Mouse (Mus musculus) heart, adult 9 months (tissue): ENCODE results near the gene Kcnk6.
A peak's percentile ranks its signal among the peaks of the same experiment; 100 is the strongest.
"Not testable (repeated sequence)": the region's sequence is repeated elsewhere in the genome, so short reads cannot be mapped to it uniquely, and the experiment has no call there.

ENCODE experiments used
- DNase-seq, 2 experiments: peaks; one replicate each; pipeline ENCODE4 v3.0.0; 2022; ENCODE audit warnings: low spot score in 2 of 2

The Kcnk6 gene

GRCm38 (mm10) chr7:29246619-29247313 lies 14.5 kb upstream of the Kcnk6 start:
- DNase-seq, result no peak

GRCm38 (mm10) chr7:29246015-29246414 lies 13.7 kb upstream of the Kcnk6 start:
- DNase-seq, result no peak

DNA sequence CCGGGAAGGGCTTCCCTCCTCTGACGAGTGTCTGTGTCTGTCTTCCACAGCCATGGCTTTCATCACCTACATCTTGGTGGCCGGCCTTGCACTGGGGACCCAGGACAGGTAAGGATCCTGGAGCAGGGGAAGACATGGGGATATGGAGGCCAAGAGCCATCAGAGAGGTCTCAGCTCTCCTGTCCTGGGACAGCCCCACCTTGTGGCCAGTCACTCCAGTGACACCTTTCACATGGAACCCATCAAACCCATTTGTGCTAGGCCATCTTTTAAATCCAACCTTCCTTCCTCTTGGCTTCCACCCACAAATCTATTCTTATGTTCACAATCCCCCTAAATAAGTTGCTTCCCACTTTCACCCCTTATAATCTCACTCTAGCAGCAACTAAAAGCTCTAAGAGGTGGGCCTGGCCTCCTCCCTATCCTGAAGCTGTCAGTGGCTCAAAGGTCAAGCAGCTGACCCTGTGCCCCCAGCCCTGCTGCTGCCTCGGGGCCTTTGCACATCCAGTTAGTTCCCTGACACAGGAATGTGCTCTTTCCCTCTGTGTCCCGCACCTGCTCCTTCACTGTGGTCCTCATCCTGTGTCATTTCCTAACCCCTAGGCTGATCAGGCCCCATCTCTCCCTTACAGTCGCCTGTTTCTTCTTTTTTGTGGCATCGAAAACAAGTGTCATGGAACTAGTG lies 12.6 kb upstream of the Kcnk6 start:
- DNase-seq, result no peak

DNA sequence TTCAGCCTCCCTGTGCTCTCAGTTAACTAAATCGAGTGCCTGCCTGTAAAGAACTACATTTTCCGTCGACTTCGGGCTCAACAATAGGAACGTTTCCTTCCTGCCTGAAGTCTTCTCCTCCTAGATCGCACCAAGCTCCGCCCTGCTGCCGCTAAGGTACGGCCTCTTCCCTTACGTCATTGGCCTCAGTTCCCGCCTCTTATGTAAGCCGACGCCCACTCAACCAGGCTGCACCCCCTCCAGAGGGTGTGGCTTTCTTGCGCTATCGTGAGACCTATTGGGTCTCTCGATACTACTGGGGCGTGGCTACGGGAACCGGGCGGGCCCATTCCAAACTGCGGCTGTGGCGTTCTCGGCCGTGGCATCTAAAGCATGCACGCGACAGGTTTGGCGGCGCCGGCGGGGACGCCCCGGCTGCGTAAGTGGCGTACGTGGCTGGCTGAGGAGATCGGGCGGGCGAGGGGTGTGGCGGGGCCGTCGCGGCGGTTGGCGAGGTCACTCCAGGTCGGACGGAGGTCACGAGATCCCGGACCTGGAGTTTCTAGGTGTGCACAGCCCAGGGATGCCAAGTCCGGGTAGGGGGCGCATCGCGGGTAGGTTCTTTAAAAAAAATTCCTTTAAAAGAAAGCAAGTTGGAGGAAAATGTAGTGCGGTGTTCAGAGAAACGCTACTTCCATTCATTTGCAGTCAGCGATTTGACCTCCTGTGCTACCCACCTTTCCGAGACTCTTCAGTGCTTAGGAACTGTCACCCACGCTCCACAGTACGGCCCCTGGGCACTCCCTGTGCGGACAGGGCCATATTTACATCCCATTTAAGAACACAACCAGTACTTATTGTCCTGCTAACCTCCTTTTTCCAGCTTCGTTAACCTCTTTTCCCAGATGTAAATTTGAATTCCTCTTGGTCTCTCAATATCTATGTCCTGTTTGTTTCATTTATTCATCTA lies 6.0 kb upstream of the Kcnk6 start, which contains the start of gene Yif1b:
TSS of gene Yif1b (plus strand) at position 311 of the 949 bp plus-strand sequence.
- DNase-seq, result peak; percentile 98

DNA sequence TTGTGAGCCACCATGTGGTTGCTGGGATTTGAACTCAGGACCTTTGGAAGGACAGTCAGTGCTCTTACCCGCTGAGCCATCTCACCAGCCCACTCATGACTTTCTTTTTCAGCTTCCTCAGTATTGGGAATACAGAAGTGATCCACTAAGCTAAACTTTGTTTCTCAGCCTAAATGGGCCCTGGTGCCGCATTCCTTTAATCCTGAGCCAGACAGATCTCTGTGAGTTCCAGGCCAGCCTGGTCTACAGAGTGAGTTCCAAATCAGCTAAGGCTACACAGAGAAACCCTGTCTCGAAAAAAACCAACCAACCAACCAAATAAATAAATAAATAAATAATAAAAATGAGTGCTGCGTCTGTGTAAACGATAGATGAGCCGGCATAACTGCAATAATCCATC lies 5.3 kb upstream of the Kcnk6 start:
- not testable (repeated sequence) for DNase-seq

DNA sequence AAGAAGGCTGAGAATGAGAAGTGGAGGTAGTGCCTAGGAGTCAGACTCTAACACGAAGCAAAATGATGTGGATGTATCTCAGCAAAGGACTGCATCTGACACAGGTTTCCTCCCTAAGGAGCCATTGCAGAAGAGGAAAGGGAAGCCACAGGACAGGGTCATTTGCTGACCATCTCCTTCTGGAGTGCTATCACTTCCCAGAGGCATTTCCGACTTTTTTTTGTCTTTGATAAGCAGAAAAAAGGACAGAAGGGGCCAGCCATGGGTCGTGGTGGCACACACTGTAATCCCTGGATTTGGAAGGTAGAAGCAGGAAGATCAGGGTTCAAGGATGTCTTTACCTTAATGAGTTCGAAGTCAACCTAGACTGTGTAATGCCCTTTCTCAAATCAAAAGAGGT lies 4.3 kb upstream of the Kcnk6 start:
- no peak for DNase-seq

DNA sequence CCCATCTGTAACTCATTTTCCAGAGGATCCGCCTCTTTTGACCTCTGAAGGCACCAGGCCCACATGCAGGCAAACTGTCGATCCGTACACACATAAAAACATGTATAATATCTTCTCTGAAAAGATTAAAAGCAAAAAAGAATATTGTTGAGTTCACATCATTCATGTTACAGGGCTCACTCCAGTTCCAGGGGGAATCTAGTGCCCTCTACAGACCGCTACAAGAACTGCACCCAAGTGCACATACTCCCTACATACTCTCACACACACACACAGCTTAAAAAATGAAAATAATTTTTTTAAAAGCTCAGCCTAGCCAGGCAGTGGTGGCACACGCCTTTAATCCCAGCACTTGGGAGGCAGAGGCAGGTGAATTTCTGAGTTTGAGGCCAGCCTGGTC lies 2.3 kb upstream of the Kcnk6 start:
- DNase-seq, result no peak

DNA sequence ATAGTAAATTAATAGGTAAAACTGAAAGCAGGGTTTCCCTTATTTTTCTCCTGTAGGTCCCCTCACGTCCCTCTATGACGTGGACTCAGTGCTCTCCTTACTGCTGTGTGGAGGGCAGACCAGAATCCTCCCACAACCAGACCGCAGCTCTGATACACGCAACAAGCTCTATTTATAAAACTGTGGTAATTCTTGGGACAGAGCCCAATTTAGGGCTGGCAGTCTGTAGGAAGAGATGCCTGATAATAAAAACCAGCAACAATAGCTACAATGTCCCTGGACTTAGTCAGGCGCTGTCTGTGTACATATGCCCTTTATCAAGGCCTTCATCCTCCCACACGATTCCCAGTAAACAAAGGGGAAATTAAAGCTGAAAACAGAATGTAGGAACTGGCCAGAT lies 1.4 kb upstream of the Kcnk6 start:
- DNase-seq, result peak; percentile 52 to 69

- no peak for DNase-seq
These were observed 798 bp downstream of the Kcnk6 start for GRCm38 (mm10) chr7:29231517-29231916.

- DNase-seq, result no peak
These were observed 1.8 kb downstream of the Kcnk6 start for GRCm38 (mm10) chr7:29230560-29230959.

- DNase-seq, result no peak
These were observed 4.1 kb downstream of the Kcnk6 start for GRCm38 (mm10) chr7:29228202-29228601.

GRCm38 (mm10) chr7:29225520-29225919 lies 6.8 kb downstream of the Kcnk6 start:
- DNase-seq, result no peak

DNA sequence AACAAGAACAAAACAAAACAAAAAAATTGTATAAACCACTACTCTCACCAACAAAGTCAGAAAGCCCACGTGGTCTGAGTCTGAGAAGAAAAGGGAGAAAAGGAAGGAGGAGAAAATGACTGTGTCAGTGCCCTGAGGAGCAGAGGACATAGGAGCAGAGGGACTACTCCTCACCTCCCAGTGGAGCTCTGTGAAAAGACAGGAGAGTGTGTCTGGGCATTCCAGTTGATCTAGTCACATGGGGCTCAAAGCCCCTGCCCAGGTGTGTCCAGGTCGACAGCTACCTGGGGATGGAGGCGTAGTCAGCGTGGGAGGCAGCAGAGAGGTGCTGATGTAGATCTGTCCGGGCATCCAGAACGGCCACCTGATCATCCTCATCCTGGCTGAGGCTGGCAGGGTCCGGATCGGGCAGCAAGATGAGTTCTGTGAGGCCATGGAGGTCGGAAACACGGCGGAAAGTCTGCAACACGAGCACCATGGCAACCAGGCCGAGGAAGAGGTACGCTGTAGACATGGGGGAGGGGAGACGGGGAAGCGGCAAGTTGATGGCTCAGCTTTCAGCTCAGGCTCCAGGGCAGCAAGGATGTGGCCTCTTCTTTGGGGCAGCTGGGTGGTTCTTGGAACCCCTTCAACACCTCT lies 7.4 kb downstream of the Kcnk6 start:
- no peak for DNase-seq

DNA sequence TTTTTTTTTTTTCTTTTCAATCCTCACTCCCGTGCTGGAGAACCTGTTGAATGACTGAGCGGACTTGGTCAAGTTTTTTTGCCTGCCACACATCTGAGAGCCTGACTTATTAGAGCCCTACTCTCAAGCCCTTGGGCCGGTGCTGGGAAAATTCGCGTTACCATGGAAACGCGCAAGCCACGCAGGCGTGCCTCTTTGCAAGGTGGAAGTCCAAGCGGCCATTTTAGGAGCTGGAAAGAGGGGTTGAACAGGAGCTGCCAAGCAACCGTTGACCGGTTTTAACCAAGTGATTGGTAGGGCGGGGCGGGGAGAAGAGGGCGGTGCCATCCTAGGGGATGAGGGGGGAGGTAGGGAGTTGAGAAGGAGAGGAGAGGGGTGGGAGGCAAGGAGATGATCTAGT lies 17.5 kb downstream of the Kcnk6 start:
- no peak for DNase-seq

DNA sequence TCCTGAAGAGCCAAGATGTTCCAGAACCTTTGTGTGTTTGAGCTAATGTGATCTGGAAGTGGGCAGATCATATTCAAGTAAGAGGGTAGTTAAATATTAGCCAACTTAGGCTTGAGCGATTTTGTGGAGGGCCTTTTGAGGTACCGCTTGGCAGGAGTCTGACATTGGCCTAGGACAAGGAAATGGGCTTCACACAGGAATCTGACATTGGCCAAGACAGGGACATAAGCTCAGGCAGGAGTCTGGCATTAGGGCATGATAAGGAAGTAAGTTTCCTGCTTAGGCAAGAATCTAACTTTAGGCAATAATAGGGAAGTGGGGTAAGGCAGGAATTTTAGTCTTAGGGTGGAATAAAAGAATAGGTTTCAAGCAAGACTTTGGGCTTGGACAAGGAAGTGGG lies 18.1 kb downstream of the Kcnk6 start:
- DNase-seq, result no peak

DNA sequence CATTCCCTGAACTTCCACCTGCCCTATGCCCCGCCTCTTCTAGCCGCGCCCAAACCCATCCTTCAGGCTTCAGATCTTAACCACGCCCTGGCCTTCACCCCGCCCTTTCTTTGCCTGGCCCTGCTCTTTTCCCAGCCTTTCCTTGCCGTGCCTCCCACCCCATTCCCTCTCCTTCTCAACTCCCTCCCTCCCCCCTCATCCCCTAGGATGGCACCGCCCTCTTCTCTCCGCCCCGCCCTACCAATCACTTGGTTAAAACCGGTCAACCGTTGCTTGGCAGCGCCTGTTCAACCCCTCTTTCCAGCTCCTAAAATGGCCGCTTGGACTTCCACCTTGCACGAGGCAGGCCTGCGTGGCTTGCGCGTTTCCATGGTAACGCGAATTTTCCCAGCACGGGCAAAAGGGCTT lies 18.6 kb downstream of the Kcnk6 start, which contains the start of gene Catsperg1:
TSS of gene Catsperg1 (minus strand) at position 361 of the 408 bp plus-strand sequence.
- DNase-seq, result no peak

DNA sequence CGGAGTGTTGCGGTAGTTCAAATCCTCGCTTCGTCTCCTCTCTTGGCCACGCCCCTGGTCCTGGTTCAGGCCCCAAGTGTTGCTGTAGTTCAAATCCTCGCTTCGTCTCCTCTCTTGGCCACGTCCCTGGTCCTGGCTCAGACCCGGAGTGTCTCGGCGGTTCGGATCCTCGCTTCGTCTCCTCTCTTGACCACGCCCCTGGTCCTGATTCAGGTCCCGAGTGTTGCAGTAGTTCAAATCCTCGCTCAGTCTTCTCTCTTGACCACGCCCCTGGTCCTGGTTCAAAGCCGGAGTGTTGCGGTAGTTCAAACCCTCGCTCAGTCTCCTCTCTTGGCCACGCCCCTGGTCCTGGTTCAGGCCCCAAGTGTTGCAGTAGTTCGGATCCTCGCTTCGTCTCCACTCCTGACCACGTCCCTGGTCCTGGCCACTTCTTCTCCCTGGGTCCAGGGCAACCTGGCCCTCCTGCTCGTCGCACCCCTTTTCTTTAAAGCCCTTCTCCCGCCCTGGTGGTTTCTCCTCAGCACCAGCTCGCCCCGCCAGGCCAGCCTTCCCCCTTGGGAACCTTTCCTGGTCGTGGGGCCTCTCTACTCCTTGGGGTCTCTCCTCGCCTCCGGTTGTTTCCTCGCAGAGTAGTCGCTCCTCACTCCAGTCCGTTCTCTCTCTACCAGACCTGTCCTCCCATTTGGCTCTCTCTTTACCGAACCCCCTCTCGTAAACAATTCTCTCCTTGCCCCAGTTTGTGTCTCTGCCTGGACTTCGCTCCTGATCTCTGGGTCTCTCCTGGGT lies 19.3 kb downstream of the Kcnk6 start:
- DNase-seq, result not testable (repeated sequence)

DNA sequence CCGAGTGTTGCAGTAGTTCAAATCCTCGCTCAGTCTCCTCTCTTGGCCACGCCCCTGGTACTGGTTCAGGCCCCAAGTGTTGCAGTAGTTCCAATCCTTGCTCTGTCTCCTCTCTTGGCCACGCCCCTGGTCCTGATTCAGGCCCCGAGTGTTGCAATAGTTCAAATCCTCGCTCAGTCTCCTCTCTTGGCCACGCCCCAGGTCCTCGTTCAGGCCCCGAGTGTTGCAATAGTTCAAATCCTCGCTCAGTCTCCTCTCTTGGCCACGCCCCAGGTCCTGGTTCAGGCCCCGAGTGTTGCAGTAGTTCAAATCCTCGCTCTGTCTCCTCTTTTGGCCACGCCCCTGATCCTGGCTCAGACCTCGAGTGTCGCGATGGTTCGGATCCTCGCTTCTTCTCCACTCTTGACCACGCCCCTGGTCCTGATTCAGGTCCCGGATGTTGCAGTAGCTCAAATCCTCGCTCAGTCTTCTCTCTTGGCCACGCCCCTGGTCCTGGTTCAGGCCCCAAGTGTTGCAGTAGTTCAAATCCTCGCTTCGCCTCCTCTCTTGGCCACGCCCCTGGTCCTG lies 20.0 kb downstream of the Kcnk6 start:
- no peak for DNase-seq

DNA sequence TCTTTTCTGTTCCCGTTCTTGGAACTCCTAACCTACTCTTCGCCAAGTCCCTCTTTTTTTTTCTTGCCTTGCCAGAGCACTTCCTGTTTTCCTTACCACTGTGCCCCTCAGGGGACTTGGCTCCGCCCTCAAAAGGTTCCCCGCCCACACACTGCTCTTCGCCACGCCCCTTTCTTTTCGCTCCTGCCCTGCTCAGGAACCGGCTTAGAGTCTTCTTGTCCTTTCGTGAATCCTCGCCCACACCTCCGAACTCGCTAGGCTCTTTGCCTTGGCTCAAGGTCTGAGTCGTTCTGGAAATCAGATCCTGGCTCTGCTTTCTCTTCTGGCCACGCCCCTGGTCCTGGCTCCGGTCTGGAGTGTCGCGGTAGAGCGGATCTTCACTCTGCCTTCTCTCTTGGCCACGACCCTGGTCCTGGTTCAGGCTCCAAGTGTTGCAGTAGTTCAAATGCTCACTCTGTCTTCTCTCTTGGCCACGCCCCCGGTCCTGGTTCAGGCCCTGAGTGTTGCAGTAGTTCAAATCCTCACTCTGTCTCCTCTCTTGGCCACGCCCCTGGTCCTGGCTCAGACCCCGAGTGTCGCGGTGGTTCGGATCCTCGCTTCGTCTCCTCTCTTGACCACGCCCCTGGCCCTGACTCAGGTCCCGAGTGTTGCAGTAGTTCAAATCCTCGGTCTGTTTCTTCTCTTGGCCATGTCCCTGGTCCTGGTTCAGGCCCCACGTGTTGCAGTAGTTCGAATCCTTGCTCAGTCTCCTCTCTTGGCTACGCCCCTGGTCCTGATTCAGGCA lies 20.7 kb downstream of the Kcnk6 start:
- DNase-seq, result peak; percentile 91 to 93

- DNase-seq, result not testable (repeated sequence)
These were observed 21.3 kb downstream of the Kcnk6 start for GRCm38 (mm10) chr7:29211013-29211412.
